Mouse (Mus musculus) myocyte (in vitro differentiated cells): Measurements from ENCODE around the gene Myrfl.

ENCODE experiments used
- E2F4 ChIP-seq: IDR thresholded peaks from one replicate; pipeline ENCODE4 v1.6.1; 2011; ENCODE audit warnings: mild to moderate bottlenecking, control low read depth, moderate library complexity; ENCODE audit not compliant: insufficient read depth
- MAX ChIP-seq: IDR thresholded peaks from one replicate; pipeline ENCODE4 v1.6.1; 2011; ENCODE audit warnings: low read depth, mild to moderate bottlenecking, control low read depth

GRCm38 (mm10) chr10:116741343-116741742 lies 155.4 kb downstream of the Myrfl start:
- no peak for TF ChIP-seq E2F4
- TF ChIP-seq MAX = no peak
